Mouse (Mus musculus) CH12.LX (cell line): ENCODE measurements at regions not wholly inside any gene's neighbourhood (a gene's known extent, or its start where the extent isn't known, plus 50 kb on each side); places are given as distances from the start of the nearest gene placed in this dataset.

Experiments used
- DNase-seq: peaks from one replicate; pipeline ENCODE4 v3.0.0-alpha.2; 2013; ENCODE audit errors: extremely low read depth
- H3K27ac ChIP-seq: 2 replicates; pipeline ENCODE4 v1.5.1; 2012; ENCODE audit warnings: low read depth, mild to moderate bottlenecking, control low read depth, moderate library complexity; ENCODE audit not compliant: insufficient read depth
- H3K27me3 ChIP-seq: replicated peaks from 2 replicates; pipeline ENCODE3; 2012; ENCODE audit warnings: inconsistent platforms
- H3K36me3 ChIP-seq, 2 experiments: replicated peaks in 1 of 2; 2 replicates each; pipeline versions ENCODE3 to v1.6.1; 2012; ENCODE audit warnings: inconsistent platforms in 1 of 2, low read length in 1 of 2, mild to moderate bottlenecking in 1 of 2, mixed read lengths in 1 of 2, moderate library complexity in 1 of 2; ENCODE audit not compliant: control insufficient read depth in 1 of 2, insufficient read depth in 1 of 2
- H3K4me1 ChIP-seq, 2 experiments: 2 replicates each; pipeline ENCODE4 v1.6.1; 2012; ENCODE audit warnings: inconsistent platforms in 1 of 2, moderate library complexity in 1 of 2; ENCODE audit not compliant: insufficient read depth in 2 of 2, control insufficient read depth in 1 of 2
- H3K4me2 ChIP-seq: 2 replicates; pipeline ENCODE4 v1.6.1; 2012; ENCODE audit warnings: low read depth, mild to moderate bottlenecking, control low read depth; ENCODE audit not compliant: poor library complexity, insufficient read depth, severe bottlenecking
- H3K4me3 ChIP-seq, 3 experiments: fragments of 150-350 bp in 1 of 3; sonication (generic) in 1 of 3; replicated peaks in 1 of 3; 2 replicates each; pipeline versions ENCODE3 to v1.5.1; 2011 to 2012; ENCODE audit warnings: low read depth in 2 of 3, low read length in 2 of 3, mild to moderate bottlenecking in 2 of 3, moderate library complexity in 2 of 3, control low read depth in 1 of 3, improper control_type of control experiment in 1 of 3, inconsistent platforms in 1 of 3, mixed read lengths in 1 of 3; ENCODE audit not compliant: poor library complexity in 1 of 3
- H3K79me2 ChIP-seq: replicated peaks from 2 replicates; pipeline ENCODE4 v1.6.1; 2012; ENCODE audit warnings: mild to moderate bottlenecking, moderate library complexity; ENCODE audit not compliant: control insufficient read depth, poor library complexity, insufficient read depth, severe bottlenecking; ENCODE audit errors: extremely low read depth
- H3K9ac ChIP-seq: 2 replicates; pipeline ENCODE4 v1.6.1; 2012; ENCODE audit warnings: low read depth, mild to moderate bottlenecking, control low read depth, moderate library complexity; ENCODE audit not compliant: insufficient read depth
- H3K9me3 ChIP-seq: replicated peaks from 2 replicates; pipeline ENCODE3; 2012; ENCODE audit warnings: low read length, inconsistent platforms, mixed read lengths
- BHLHE40 ChIP-seq: IDR thresholded peaks from 2 replicates; pipeline ENCODE4 v1.6.1; 2011; ENCODE audit warnings: mild to moderate bottlenecking, low read depth, low read length, improper control_type of control experiment
- CHD1 ChIP-seq: IDR thresholded peaks from 2 replicates; pipeline ENCODE4 v1.6.1; 2012; ENCODE audit warnings: low read depth, low read length, improper control_type of control experiment, inconsistent platforms
- E2F4 ChIP-seq: IDR thresholded peaks from 2 replicates; pipeline ENCODE4 v1.6.1; 2011; ENCODE audit warnings: low read depth, low read length, improper control_type of control experiment; ENCODE audit not compliant: insufficient replicate concordance
- EP300 ChIP-seq: IDR thresholded peaks from 2 replicates; pipeline ENCODE4 v1.6.1; 2011; ENCODE audit warnings: low read length, improper control_type of control experiment
- ETS1 ChIP-seq: conservative IDR thresholded peaks from 2 replicates; pipeline ENCODE4 v1.6.1; 2012; ENCODE audit warnings: low read depth, mild to moderate bottlenecking, inconsistent platforms, low read length, improper control_type of control experiment, moderate library complexity
- GABPA ChIP-seq: IDR thresholded peaks from 2 replicates; pipeline ENCODE4 v1.6.1; 2012; ENCODE audit warnings: low read depth, low read length, improper control_type of control experiment, inconsistent platforms; ENCODE audit not compliant: insufficient replicate concordance
- IRF4 ChIP-seq: IDR thresholded peaks from 2 replicates; pipeline ENCODE4 v1.6.1; 2014; ENCODE audit warnings: low read depth, mild to moderate bottlenecking, inconsistent platforms, low read length, improper control_type of control experiment
- JUN ChIP-seq: IDR thresholded peaks from 2 replicates; pipeline ENCODE4 v1.6.1; 2011; ENCODE audit warnings: low read depth, mild to moderate bottlenecking, low read length, improper control_type of control experiment, moderate library complexity; ENCODE audit not compliant: insufficient read depth
- JUND ChIP-seq: conservative IDR thresholded peaks from 2 replicates; pipeline ENCODE4 v1.6.1; 2011; ENCODE audit warnings: low read depth, low read length, improper control_type of control experiment
- MAFK ChIP-seq: IDR thresholded peaks from 2 replicates; pipeline ENCODE4 v1.6.1; 2011; ENCODE audit warnings: low read length, improper control_type of control experiment; ENCODE audit not compliant: insufficient replicate concordance
- MAZ ChIP-seq: IDR thresholded peaks from 2 replicates; pipeline ENCODE4 v1.6.1; 2012; ENCODE audit warnings: low read depth, mild to moderate bottlenecking, inconsistent platforms, low read length, improper control_type of control experiment, moderate library complexity
- MEF2A ChIP-seq: IDR thresholded peaks from 2 replicates; pipeline ENCODE4 v1.6.1; 2014; ENCODE audit warnings: low read depth, mild to moderate bottlenecking, inconsistent platforms, low read length, improper control_type of control experiment, borderline replicate concordance
- MXI1 ChIP-seq: IDR thresholded peaks from 2 replicates; pipeline ENCODE4 v1.6.1; 2011; ENCODE audit warnings: mild to moderate bottlenecking, low read depth, low read length, improper control_type of control experiment
- MYC ChIP-seq: IDR thresholded peaks from 2 replicates; pipeline ENCODE4 v1.6.1; 2011; ENCODE audit warnings: low read depth, mild to moderate bottlenecking, improper control_type of control experiment, low read length
- NELFE ChIP-seq: IDR thresholded peaks from 2 replicates; pipeline ENCODE4 v1.6.1; 2011; ENCODE audit warnings: low read depth, low read length, improper control_type of control experiment
- PAX5 ChIP-seq: IDR thresholded peaks from 2 replicates; pipeline ENCODE4 v1.6.1; 2012; ENCODE audit warnings: low read length, inconsistent platforms, mixed read lengths
- POLR2A ChIP-seq: IDR thresholded peaks from 2 replicates; pipeline ENCODE4 v1.6.1; 2011; ENCODE audit warnings: low read depth, mild to moderate bottlenecking, improper control_type of control experiment, low read length
- RAD21 ChIP-seq: IDR thresholded peaks from 2 replicates; pipeline ENCODE4 v1.6.1; 2011; ENCODE audit warnings: low read depth, mild to moderate bottlenecking, low read length, improper control_type of control experiment, moderate library complexity
- RCOR1 ChIP-seq: conservative IDR thresholded peaks from 2 replicates; pipeline ENCODE4 v1.6.1; 2012; ENCODE audit warnings: low read depth, mild to moderate bottlenecking, inconsistent platforms, low read length, improper control_type of control experiment
- SMC3 ChIP-seq: IDR thresholded peaks from 2 replicates; pipeline ENCODE4 v1.6.1; 2011; ENCODE audit warnings: low read depth, low read length, improper control_type of control experiment
- TBP ChIP-seq: conservative IDR thresholded peaks from 2 replicates; pipeline ENCODE4 v1.6.1; 2011; ENCODE audit warnings: low read depth, low read length, improper control_type of control experiment
- TCF12 ChIP-seq: IDR thresholded peaks from 2 replicates; pipeline ENCODE4 v1.6.1; 2014; ENCODE audit warnings: low read depth, mild to moderate bottlenecking, inconsistent platforms, low read length, improper control_type of control experiment
- UBTF ChIP-seq: IDR thresholded peaks from 2 replicates; pipeline ENCODE4 v1.6.1; 2012; ENCODE audit warnings: low read depth, mild to moderate bottlenecking, inconsistent platforms, low read length, improper control_type of control experiment, moderate library complexity
- USF1 ChIP-seq: IDR thresholded peaks from 2 replicates; pipeline ENCODE4 v1.6.1; 2014; ENCODE audit warnings: low read depth, mild to moderate bottlenecking, inconsistent platforms, low read length, improper control_type of control experiment
- ZKSCAN1 ChIP-seq: IDR thresholded peaks from 2 replicates; pipeline ENCODE4 v1.6.1; 2012; ENCODE audit warnings: low read depth, inconsistent platforms, low read length, improper control_type of control experiment, borderline replicate concordance
- ZMIZ1 ChIP-seq: IDR thresholded peaks from 2 replicates; pipeline ENCODE4 v1.6.1; 2012; ENCODE audit warnings: low read depth, mild to moderate bottlenecking, inconsistent platforms, low read length, improper control_type of control experiment
- ZNF384 ChIP-seq: IDR thresholded peaks from 2 replicates; pipeline ENCODE4 v1.6.1; 2012; ENCODE audit warnings: low read depth, low read length, improper control_type of control experiment, inconsistent platforms
- dilution Hi-C: fragments of 300-500 bp; cut with MboI; formaldehyde crosslinking; loops from 2 replicates; pipeline ENCODE4 v1.14.3; 2020; ENCODE audit warnings: low sequenced_read_pairs; ENCODE audit not compliant: extremely low pct_unique_long_range_greater_than_20kb, extremely low pct_ligation_motif_present
- in situ Hi-C: fragments of 300-500 bp; cut with MboI; formaldehyde crosslinking; loops from 3 replicates; pipeline ENCODE4 v1.14.3; 2019; ENCODE audit warnings: low sequenced_read_pairs, low pct_ligation_motif_present, low pct_unique_long_range_greater_than_20kb, mixed read lengths

DNA sequence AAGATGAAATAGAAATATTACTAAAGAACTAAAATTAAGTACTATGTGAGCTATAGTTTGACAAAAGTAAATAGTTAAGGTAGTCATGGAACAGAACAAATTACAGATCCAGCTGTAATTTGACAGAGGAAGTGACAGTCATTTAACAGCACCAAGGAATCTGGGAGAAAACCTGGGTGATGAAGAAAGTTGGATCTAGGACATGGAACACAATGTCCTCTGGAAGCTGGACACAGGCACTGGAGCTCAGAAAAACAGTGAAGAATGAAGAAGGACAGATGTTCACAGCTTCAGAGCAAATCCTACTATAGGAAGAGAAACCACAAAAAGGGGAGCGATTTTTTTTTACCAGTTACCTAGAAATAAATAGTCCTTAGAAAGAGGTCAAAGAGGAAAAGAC is 147.2 kb upstream of the AI593442 start:
- in situ Hi-C loops = no loop called here
- H3K27ac ChIP-seq = no peak overlapping the region
- H3K9me3 ChIP-seq = no peaks in the 10 kb centered on the region
- H3K4me2 ChIP-seq = no peak overlapping the region
- H3K36me3 ChIP-seq = no peaks in the 10 kb centered on the region
- no peaks in the 10 kb centered on the region for H3K4me1 ChIP-seq
- no peaks in the 10 kb centered on the region for H3K27me3 ChIP-seq
- H3K79me2 ChIP-seq = no peaks in the 10 kb centered on the region
- H3K4me3 ChIP-seq = no peak overlapping the region
- dilution Hi-C loops = no loop called here
- DNase-seq = no peak
- TF ChIP-seq ETS1 = no peak
- TF ChIP-seq USF1 = no peak
- TF ChIP-seq EP300 = no peak
- no peak for TF ChIP-seq TCF12
- no peak for TF ChIP-seq MAFK
- TF ChIP-seq RAD21 = no peak
- TF ChIP-seq MAZ = no peak
- TF ChIP-seq IRF4 = no peak
- TF ChIP-seq CHD1 = no peak
- TF ChIP-seq MXI1 = no peak
- TF ChIP-seq ZKSCAN1 = no peak
- no peak for TF ChIP-seq ZMIZ1
- TF ChIP-seq RCOR1 = no peak
- no peak for TF ChIP-seq SMC3
- TF ChIP-seq TBP = no peak
- TF ChIP-seq MYC = no peak
- TF ChIP-seq NELFE = no peak
- no peak for TF ChIP-seq UBTF
- TF ChIP-seq ZNF384 = no peak
- H3K9ac ChIP-seq = no peak overlapping the region

DNA sequence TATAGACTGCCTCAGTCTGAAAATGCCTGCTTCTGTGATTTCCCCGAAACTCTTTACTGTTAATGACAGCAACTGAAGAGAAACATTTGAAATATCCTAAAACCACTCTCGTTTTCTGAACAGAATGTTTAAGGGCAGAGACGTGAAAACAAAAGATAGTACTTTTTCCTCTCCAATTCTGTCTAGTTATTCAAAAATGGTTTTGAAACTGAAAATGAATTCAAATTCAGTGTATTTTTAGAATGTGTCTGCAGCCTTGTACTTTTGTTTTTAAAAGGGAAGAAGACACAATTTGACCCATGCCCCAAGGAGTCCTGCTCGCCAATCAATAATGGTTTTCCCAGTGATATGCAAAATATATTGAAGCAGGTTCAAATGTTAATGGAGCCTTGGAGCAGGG is 136.7 kb upstream of the AI593442 start:
- dilution Hi-C loops = no loop called here
- Histone ChIP-seq H3K27ac (no peak overlapping the region), H3K4me2 (peak overlapping the region; percentile 51), H3K4me1 (peaks cover 12 to 27% of the 10 kb centered on the region in 2 experiments), H3K79me2 (no peaks in the 10 kb centered on the region), H3K36me3 (no peaks in the 10 kb centered on the region), H3K9ac (no peak overlapping the region), H3K27me3 (no peaks in the 10 kb centered on the region), H3K9me3 (no peaks in the 10 kb centered on the region), H3K4me3 (no peak overlapping the region)
- peak; percentile 31 for DNase-seq
- TF ChIP-seq BHLHE40 (peak; percentile 71), POLR2A (no peak), MYC (peak; percentile 36; the same call in 1 of the 2 replicates), ZMIZ1 (no peak), MEF2A (peak; percentile 95), ETS1 (peak; percentile 64; the same call in 1 of the 2 replicates), IRF4 (peak; percentile 78), E2F4 (no peak), PAX5 (no peak), JUND (no peak), JUN (no peak), GABPA (no peak), EP300 (peak; percentile 64; the same call in 1 of the 2 replicates)
- in situ Hi-C loops = no loop called here
